Mouse (Mus musculus) heart, postnatal 0 days (tissue): ENCODE results near the gene Grin2c. TPM values are rescaled to one million over a fixed set of nuclear protein-coding genes. Genes with fewer than 3 reads are reported as not detected.
A peak's percentile ranks its signal among the peaks of the same experiment; 100 is the strongest.

ENCODE experiments used
- ATAC-seq: fragments of 200-750 bp; cut with Nextera tagmentation; 2 replicates; pipeline ENCODE4 v1.8.0; 2017; ENCODE audit warnings: low read depth, moderate number of reproducible peaks, moderate library complexity; ENCODE audit not compliant: insufficient read depth
- DNase-seq: peaks from one replicate; pipeline ENCODE4 v3.0.0-alpha.2; 2016; ENCODE audit warnings: low spot score
- H3K27ac ChIP-seq: fragments of 300-500 bp; sonication (generic); 2 replicates; pipeline ENCODE4 v1.5.1; 2014; ENCODE audit warnings: low read depth, mild to moderate bottlenecking
- H3K27me3 ChIP-seq: fragments of 300-500 bp; sonication (generic); 2 replicates; pipeline ENCODE4 v1.6.1; 2014; ENCODE audit warnings: low read length, mixed read lengths; ENCODE audit not compliant: control insufficient read depth, insufficient read depth
- H3K36me3 ChIP-seq: fragments of 300-500 bp; sonication (generic); replicated peaks from 2 replicates; pipeline ENCODE4 v1.6.1; 2014; ENCODE audit warnings: low read length, mixed read lengths; ENCODE audit not compliant: control insufficient read depth, insufficient read depth
- H3K4me1 ChIP-seq: fragments of 300-500 bp; sonication (generic); 2 replicates; pipeline ENCODE4 v1.6.1; 2014; ENCODE audit warnings: antibody characterized with exemption; ENCODE audit not compliant: control insufficient read depth, insufficient read depth
- H3K4me2 ChIP-seq: fragments of 300-500 bp; sonication (generic); 2 replicates; pipeline ENCODE4 v1.6.1; 2014; ENCODE audit warnings: low read depth, mild to moderate bottlenecking, low read length, moderate library complexity
- H3K4me3 ChIP-seq: fragments of 300-500 bp; sonication (generic); 2 replicates; pipeline ENCODE4 v1.5.1; 2014; ENCODE audit warnings: low read depth, low read length
- H3K9ac ChIP-seq: fragments of 300-500 bp; sonication (generic); replicated peaks from 2 replicates; pipeline ENCODE4 v1.6.1; 2014; ENCODE audit warnings: low read depth, low read length, mixed read lengths
- H3K9me3 ChIP-seq: fragments of 300-500 bp; sonication (generic); replicated peaks from 2 replicates; pipeline ENCODE4 v1.6.1; 2016; ENCODE audit warnings: low read length; ENCODE audit not compliant: control insufficient read depth
- CTCF ChIP-seq: IDR thresholded peaks from 2 replicates; pipeline ENCODE4 v1.5.1; 2016; ENCODE audit warnings: antibody characterized with exemption, control low read depth, low read depth
- EP300 ChIP-seq: IDR thresholded peaks from 2 replicates; pipeline ENCODE4 v1.6.1; 2016; ENCODE audit warnings: antibody characterized with exemption, low read depth
- WGBS: fragments of 180-500 bp; shearing (Covaris S2); extraction: QIAGEN DNeasy Blood & Tissue Kit; methylation state at CpG from one replicate; pipeline ENCODE4 v1.1.7; 2014; 5-methylcytosine and 5-hydroxymethylcytosine counted together
- polyA plus RNA-seq: library from polyadenylated mRNA; unstranded; fragments of >200 nt; fragmentation: Nextera tagmentation; extraction: Ambion mirVana; gene quantifications from 2 replicates; pipeline ENCODE4 v1.2.1, GENCODE M21; 2015
- total RNA-seq: library from RNA; depleted of rRNA; stranded (reverse); fragments of >200 nt; gene quantifications from 2 replicates; pipeline ENCODE4 v1.2.3, GENCODE M21; 2014; ENCODE audit warnings: low replicate concordance; rRNA removed

Grin2c gene
- total RNA-seq (0.15 and 1.6 TPM in 2 replicates), polyA plus RNA-seq (not detected in 2 replicates)

- peaks cover 6% of the 10 kb centered on the region; the same call in 1 of the 2 replicates for H3K36me3 ChIP-seq
- peak within 1 kb of the TSS; percentile 48 for H3K4me3 ChIP-seq
- ATAC-seq, result no peak
- peaks cover 64% of the 10 kb centered on the region for H3K27me3 ChIP-seq
- H3K27ac ChIP-seq, result no peak within 1 kb of the TSS
- DNase-seq, result no peak
- H3K9me3 ChIP-seq, result no peaks in the 10 kb centered on the region
- 9% methylated on average over 46 of the region's 50 CpGs for WGBS
- H3K4me2 ChIP-seq, result peak within 1 kb of the TSS; percentile 65
- peaks cover 13% of the 10 kb centered on the region; the same call in 1 of the 2 replicates for H3K4me1 ChIP-seq
- peak within 1 kb of the TSS; percentile 9; the same call in 1 of the 2 replicates for H3K9ac ChIP-seq
- TF ChIP-seq CTCF, result no peak
- TF ChIP-seq EP300, result no peak
Observed at GRCm38 (mm10) chr11:115267061-115267883, at the start of gene Grin2c. TSS of gene Grin2c (minus strand) at chr11:115267243.

- Histone ChIP-seq H3K27ac (no peak overlapping the region), H3K4me2 (no peak overlapping the region), H3K36me3 (no peaks in the 10 kb centered on the region), H3K4me1 (no peaks in the 10 kb centered on the region), H3K27me3 (peaks cover 65% of the 10 kb centered on the region), H3K9me3 (no peaks in the 10 kb centered on the region), H3K4me3 (no peak overlapping the region), H3K9ac (no peak overlapping the region)
- no peak for ATAC-seq
- no peak for DNase-seq
- peak; percentile 39 for TF ChIP-seq CTCF
- no peak for TF ChIP-seq EP300
- WGBS, result 35% methylated on average over 2 of the region's 2 CpGs
Observed at GRCm38 (mm10) chr11:115314249-115314648, 47.2 kb upstream of the Grin2c start.

- no peak overlapping the region for H3K4me2 ChIP-seq
- H3K36me3 ChIP-seq, result no peaks in the 10 kb centered on the region
- TF ChIP-seq CTCF (no peak), EP300 (no peak)
- H3K4me1 ChIP-seq, result 0 out of 2 replicates have a peak, but pooled peaks cover 6% of the 10 kb centered on the region
- WGBS, result 65% methylated on average over 1 of the region's 1 CpGs
- H3K4me3 ChIP-seq, result no peak overlapping the region
- no peak overlapping the region for H3K9ac ChIP-seq
- DNase-seq, result no peak
- H3K27ac ChIP-seq, result no peak overlapping the region
- H3K9me3 ChIP-seq, result no peaks in the 10 kb centered on the region
- H3K27me3 ChIP-seq, result peaks cover 11% of the 10 kb centered on the region; the same call in 1 of the 2 replicates
- no peak; the same call in 1 of the 2 replicates for ATAC-seq
Observed at GRCm38 (mm10) chr11:115308781-115309180, 41.7 kb upstream of the Grin2c start.

DNA sequence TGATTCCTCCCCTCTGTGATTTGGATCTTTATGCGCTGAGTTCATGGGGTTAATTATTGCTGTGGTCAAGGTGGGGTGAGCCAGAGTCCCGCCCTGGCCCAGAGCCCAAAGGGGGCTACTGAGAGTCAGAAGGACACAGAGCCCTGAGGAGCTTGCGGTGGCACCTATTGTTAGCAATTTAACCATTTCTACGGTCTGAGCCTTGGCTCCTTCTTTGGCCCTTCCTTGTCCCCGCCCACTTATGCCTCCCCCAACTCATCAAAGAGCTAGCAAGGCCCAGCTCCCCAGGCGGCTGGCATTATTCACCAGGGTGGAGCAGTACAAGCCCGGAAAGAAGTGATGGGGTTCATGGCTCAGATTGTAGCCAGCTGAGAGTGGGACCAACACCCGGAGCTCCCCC is 39.8 kb upstream of the Grin2c start, which contains the start of gene Otop2:
Gene Otop2, plus strand, starts transcription at position 301 of the 400 bp plus-strand sequence.
- Histone ChIP-seq H3K4me1 (0 out of 2 replicates have a peak, but pooled peaks cover 6% of the 10 kb centered on the region), H3K27ac (no peak within 1 kb of the TSS), H3K4me3 (no peak within 1 kb of the TSS), H3K4me2 (no peak within 1 kb of the TSS), H3K9me3 (no peaks in the 10 kb centered on the region), H3K9ac (no peak within 1 kb of the TSS), H3K36me3 (no peaks in the 10 kb centered on the region), H3K27me3 (no peaks in the 10 kb centered on the region)
- WGBS, result 51% methylated on average over 8 of the region's 8 CpGs
- ATAC-seq, result no peak
- DNase-seq, result no peak
- TF ChIP-seq CTCF, result no peak
- TF ChIP-seq EP300, result no peak

DNA sequence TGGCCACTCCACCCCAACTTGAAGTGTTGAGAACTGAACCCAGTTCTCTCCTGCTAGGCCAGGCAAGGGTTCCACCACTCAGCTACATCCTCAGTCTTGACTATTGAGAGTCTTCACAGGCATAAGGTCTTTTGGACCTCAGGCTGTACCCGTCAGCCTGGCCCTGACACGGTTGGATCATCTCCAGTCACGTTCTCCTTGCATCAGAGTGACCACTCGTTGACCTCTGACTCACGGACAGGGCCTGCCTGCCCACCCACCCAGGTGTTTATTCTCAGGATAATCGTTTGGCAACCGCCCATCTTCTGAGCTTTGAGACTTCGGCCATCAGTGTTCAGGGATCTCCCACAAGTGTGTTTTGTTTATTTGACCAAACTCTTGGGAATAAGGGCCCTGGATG is 36.1 kb upstream of the Grin2c start:
- Histone ChIP-seq H3K9me3 (no peaks in the 10 kb centered on the region), H3K4me1 (no peaks in the 10 kb centered on the region), H3K36me3 (no peaks in the 10 kb centered on the region), H3K4me2 (no peak overlapping the region), H3K4me3 (no peak overlapping the region), H3K27me3 (peaks cover 3% of the 10 kb centered on the region; the same call in 1 of the 2 replicates), H3K9ac (no peak overlapping the region), H3K27ac (no peak overlapping the region)
- DNase-seq, result no peak
- no peak for TF ChIP-seq CTCF
- no peak for TF ChIP-seq EP300
- no peak for ATAC-seq
- 53% methylated on average over 8 of the region's 8 CpGs for WGBS
